In genomic region chr11:100738066-100738604, GRCm38 (mm10) we compare ENCODE assay signal across 8 mouse cellular contexts. TPM values are rescaled to one million over a fixed set of nuclear protein-coding genes. Genes with fewer than 3 reads are reported as not detected.
DNase-seq lines count a peak whose midpoint lies in the region; ATAC-seq lines count a peak whose summit lies in the region.

TSS of gene Rab5c (minus strand) at chr11:100738215.

- intact Hi-C loops in gastrocnemius, postnatal 14 days (cut with DNase I; ENCODE audit: low total_unique reads): no loop called here
- intact Hi-C loops in left cerebral cortex, postnatal 10 days (cut with DNase I): no loop called here

- peak; percentile 99 to 100 for DNase-seq in adrenal gland, adult (ENCODE audit: inconsistent age in 2 of 2, low spot score in 1 of 2)
- DNase-seq in embryo, embryonic 10.5 days (ENCODE audit: low spot score): peak; percentile 100
- peak; percentile 99 for DNase-seq in gastrocnemius, postnatal 14 days
- DNase-seq in left cerebral cortex, postnatal 10 days (ENCODE audit: extremely low spot score in 1 of 2, low spot score in 2 of 2): peak; percentile 99
- DNase-seq in right cerebral cortex, postnatal 25 days: peak; percentile 99
- peak; percentile 97 to 99 for DNase-seq in urinary bladder, postnatal 4 days (ENCODE audit: low spot score in 2 of 2)

- peak; percentile 98 for ATAC-seq in inflammation-experienced regulatory T-cells, adult 6 months
- ATAC-seq in megakaryocyte-erythroid progenitor cell, adult 5-6 weeks (replicated peaks; ENCODE audit: low FRiP score, low TSS enrichment, poor library complexity, severe bottlenecking): peak; percentile 97

RNA-seq across cellular contexts. Expression of gene Rab5c, which starts in this region (rescaled TPM):
- total RNA-seq in gastrocnemius, postnatal 14 days (2021): 10 to 100 TPM; 49.1 to 49.4 TPM
- 10 to 100 TPM; 24.7 to 54.7 (median 48.7) TPM for polyA plus RNA-seq in inflammation-experienced regulatory T-cells, adult 6 months (2017; shearing (Covaris generic))
- 100 to 1,000 TPM; 162 to 167 TPM for total RNA-seq in left cerebral cortex, postnatal 10 days (2021)
- total RNA-seq in megakaryocyte-erythroid progenitor cell, adult 5-6 weeks (2014; fragmentation: Nextera tagmentation): 77.5 and 147 TPM in 2 replicates
- total RNA-seq in megakaryocyte-erythroid progenitor cell, adult 5-6 weeks (2017): 81.5 and 95.4 TPM in 2 replicates

Comparison
In these comparisons a context has a peak if more than half of its experiments do, and no peak if none do; other contexts are left out.
1. Peak in every context shown above with its lines: DNase-seq and ATAC-seq.